Mouse (Mus musculus) olfactory bulb, adult 2 months (tissue): Measurements from ENCODE around the gene Masp1. TPM values are rescaled to one million over a fixed set of nuclear protein-coding genes. Genes with fewer than 3 reads are reported as not detected.

ENCODE experiments used
- H3K27ac ChIP-seq: fragments of 200-500 bp; 2 replicates; pipeline ENCODE4 v1.5.1; 2012; ENCODE audit warnings: low read depth, low read length; ENCODE audit not compliant: insufficient read depth
- H3K4me1 ChIP-seq: fragments of 200-500 bp; 2 replicates; pipeline ENCODE4 v1.6.1; 2012; ENCODE audit warnings: low read length; ENCODE audit not compliant: control insufficient read depth, insufficient read depth
- H3K4me3 ChIP-seq: fragments of 200-500 bp; 2 replicates; pipeline ENCODE4 v1.5.1; 2012; ENCODE audit warnings: mild to moderate bottlenecking, low read depth, low read length, moderate library complexity; ENCODE audit not compliant: insufficient read depth
- CTCF ChIP-seq: fragments of 200-500 bp; IDR thresholded peaks from 2 replicates; pipeline ENCODE4 v1.5.1; 2012; ENCODE audit warnings: low read depth, mild to moderate bottlenecking, low read length, moderate library complexity; ENCODE audit not compliant: insufficient read depth
- POLR2A ChIP-seq: fragments of 200-500 bp; IDR thresholded peaks from 2 replicates; pipeline ENCODE4 v1.6.1; 2012; ENCODE audit warnings: mild to moderate bottlenecking, low read depth, low read length, moderate library complexity; ENCODE audit not compliant: insufficient read depth
- WGBS: fragments of 180-500 bp; shearing (Covaris S2); methylation state at CpG from one replicate; pipeline ENCODE4 v1.1.7; 2018; 5-methylcytosine and 5-hydroxymethylcytosine counted together
- polyA plus RNA-seq: library from polyadenylated mRNA; stranded (reverse); fragments of >200 nt; gene quantifications from 2 replicates; pipeline ENCODE4 v1.2.4, GENCODE M21; 2012; ENCODE audit warnings: low replicate concordance; ENCODE audit not compliant: missing spikeins, insufficient read depth, insufficient read length

Gene Masp1
- polyA plus RNA-seq, 1 experiment, result not detected

DNA sequence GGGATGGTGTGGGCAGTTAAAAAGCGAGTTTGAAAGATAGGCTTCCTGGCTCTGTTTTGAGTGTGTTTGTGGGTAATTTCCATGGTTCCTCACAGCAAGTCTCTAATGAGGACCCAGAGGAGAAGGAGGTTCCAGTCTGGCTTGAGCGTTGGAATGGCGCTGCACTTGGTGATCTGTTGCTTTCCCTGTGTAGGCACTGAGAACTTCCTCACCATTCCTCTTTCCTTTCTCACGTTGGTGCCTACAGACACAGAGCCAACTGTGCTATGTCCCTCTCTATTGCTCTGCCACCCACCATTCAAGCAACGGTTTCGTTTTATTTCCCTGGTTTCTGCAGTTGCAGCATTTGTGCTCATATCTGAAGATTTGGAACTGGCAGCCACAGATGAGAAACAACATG lies 107.7 kb downstream of the Masp1 start:
- Histone ChIP-seq H3K4me1 (no peaks in the 10 kb centered on the region), H3K4me3 (no peak overlapping the region), H3K27ac (no peak overlapping the region)
- no peak for TF ChIP-seq CTCF
- no peak for TF ChIP-seq POLR2A
- WGBS, result 70% methylated on average over 6 of the region's 6 CpGs

DNA sequence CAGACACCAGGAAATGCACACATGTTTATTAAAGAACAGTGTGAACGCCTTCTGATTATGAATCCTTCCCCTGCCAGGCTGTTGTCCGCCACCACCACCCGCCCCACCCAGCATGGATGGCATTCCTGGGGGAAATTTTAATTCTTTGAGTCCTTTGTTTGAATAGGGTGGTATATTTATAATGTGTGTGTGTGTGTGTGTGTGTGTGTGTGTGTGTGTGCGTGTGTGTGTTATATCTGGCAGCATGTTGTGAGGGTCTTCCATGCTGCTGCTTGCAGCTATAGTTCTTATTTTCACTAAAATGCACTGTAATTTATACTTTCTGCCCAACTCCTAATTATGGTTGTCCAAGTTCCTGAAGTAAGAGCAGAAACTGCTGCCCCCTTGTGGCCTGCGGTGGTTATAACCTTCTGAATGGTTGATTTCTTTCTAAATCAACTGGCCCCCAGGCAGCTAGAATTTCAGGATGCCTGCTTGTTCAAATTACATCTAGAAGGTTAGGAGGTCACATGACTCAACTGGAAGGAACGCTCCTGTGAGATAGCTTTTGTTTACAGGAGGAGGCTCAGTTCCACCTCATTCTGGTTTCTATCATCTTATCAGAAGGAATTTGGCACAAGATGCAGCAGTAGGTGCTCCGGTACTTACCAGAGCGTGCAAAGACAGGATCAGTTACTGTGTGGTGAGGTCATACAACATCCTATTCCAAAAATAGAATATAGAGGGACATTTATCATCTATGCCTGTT lies 117.4 kb downstream of the Masp1 start:
- TF ChIP-seq CTCF, result no peak
- no peak for TF ChIP-seq POLR2A
- Histone ChIP-seq H3K4me1 (no peaks in the 10 kb centered on the region), H3K4me3 (no peak overlapping the region), H3K27ac (no peak overlapping the region)
- WGBS, result 36% methylated on average over 8 of the region's 8 CpGs

DNA sequence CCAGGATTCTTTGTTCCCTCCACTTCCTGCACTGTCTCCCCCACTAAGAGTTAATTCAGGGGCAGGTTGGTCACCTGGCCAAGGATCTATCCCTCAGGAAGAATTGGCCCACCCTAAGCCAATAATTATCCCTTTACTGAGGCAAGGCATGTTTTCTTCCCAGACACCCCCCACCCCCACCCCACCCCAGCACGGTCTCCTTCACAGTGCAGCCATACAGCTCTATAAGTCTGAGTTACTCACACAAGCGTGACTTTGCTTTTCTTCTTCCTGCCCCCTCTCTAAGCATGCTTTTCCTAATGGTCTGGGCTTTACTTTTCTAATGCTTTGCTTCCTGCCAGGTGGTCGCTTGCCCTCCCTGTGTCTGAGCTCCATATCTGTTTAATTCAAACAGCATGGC lies 118.7 kb downstream of the Masp1 start:
- Histone ChIP-seq H3K4me3 (no peak overlapping the region), H3K27ac (no peak overlapping the region), H3K4me1 (no peaks in the 10 kb centered on the region)
- WGBS, result 74% methylated on average over 3 of the region's 3 CpGs
- no peak for TF ChIP-seq POLR2A
- TF ChIP-seq CTCF, result no peak

DNA sequence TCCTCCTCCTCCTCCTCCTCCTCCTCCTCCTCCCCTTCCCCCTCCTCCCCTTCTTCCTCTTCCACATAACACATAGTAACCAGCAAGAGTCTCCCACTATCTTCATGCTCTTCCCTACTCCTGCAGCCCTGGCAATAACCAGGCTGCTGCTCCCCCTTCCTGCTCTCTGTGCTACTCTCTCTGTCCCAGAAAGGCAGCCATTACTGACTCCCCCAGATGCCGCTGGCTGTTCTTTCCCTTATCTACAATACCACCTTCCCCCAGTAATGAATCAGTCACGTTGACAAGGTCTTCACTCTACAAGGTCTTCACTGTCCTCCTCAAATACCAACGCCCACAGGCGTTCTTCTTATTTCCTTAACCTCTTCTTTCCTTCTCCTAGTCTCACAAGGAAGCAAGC lies 119.2 kb downstream of the Masp1 start:
- H3K4me3 ChIP-seq, result no peak overlapping the region
- no peak overlapping the region for H3K27ac ChIP-seq
- H3K4me1 ChIP-seq, result no peaks in the 10 kb centered on the region
- WGBS, result 70% methylated on average over 4 of the region's 4 CpGs
- TF ChIP-seq CTCF (no peak), POLR2A (no peak)

Other genes with a start within 250 kb of the Masp1 start
- not detected in 2 replicates for gene Rtp1, start 91.7 kb downstream of the Masp1 start, polyA plus RNA-seq
- gene Rtp4, start 524 bp downstream of the Masp1 start, polyA plus RNA-seq, result not detected in 2 replicates